Mouse (Mus musculus): Measurements from ENCODE around the gene Gm17409. TPM values are rescaled to one million over a fixed set of nuclear protein-coding genes. Genes with fewer than 3 reads are reported as not detected.

Gene Gm17409
- polyA plus RNA-seq (2012; rRNA removed), result not detected in 2 replicates

GRCm38 (mm10) chr2:58469816-58470215, at the start of gene Gm17409:
Gene Gm17409 (plus strand): TSS chr2:58470116.

Other genes starting within 250 kb of the Gm17409 start
- gene Acvr1c, start 112.2 kb upstream of the Gm17409 start, polyA plus RNA-seq (2012; rRNA removed), result 0.73 and 0.89 TPM in 2 replicates
- gene Acvr1, start 97.0 kb downstream of the Gm17409 start, polyA plus RNA-seq (2012; rRNA removed), result 3.8 and 4.8 TPM in 2 replicates
- 11.9 and 14.5 TPM in 2 replicates for gene Upp2, start 97.2 kb downstream of the Gm17409 start, polyA plus RNA-seq (2012; rRNA removed)

Measured in colon, adult 2 months (tissue).